Mouse (Mus musculus): ENCODE measurements at regions not wholly inside any gene's neighbourhood (a gene's known extent, or its start where the extent isn't known, plus 50 kb on each side); places are given as distances from the start of the nearest gene placed in this dataset.

DNA sequence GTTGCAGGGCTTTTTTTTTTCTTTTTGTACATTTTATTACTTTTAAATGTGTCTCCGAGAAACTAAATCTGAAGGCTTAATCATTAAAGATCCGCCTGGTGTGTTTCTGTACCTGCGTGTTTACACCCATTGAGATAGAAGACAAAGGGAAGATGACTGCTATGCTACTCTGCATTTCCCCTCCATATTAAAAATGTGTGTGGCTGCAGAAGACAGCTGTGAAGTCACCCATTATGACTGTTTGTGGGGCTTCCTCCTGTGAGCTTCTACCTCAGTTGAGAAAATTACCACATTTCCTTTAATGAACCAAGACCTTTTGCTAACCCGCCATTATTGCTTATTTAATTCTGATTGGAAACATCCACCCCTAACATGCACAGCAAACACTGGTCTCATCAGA is 602.9 kb upstream of the Tle4 start:
- Histone ChIP-seq H3K36me3 (ENCODE audit: insufficient read depth, low read length) (no peaks in the 10 kb centered on the region), H3K4me3 (ENCODE audit: low read depth, low read length) (no peak overlapping the region), H3K4me2 (ENCODE audit: low read depth, low read length, poor library complexity, severe bottlenecking) (no peak overlapping the region), H3K4me1 (ENCODE audit: insufficient read depth, low read length) (no peaks in the 10 kb centered on the region; the same call in 1 of the 2 replicates), H3K27ac (ENCODE audit: low read depth, low read length) (no peak overlapping the region), H3K9me3 (ENCODE audit: low read length) (no peaks in the 10 kb centered on the region), H3K27me3 (ENCODE audit: insufficient read depth, low read length) (no peaks in the 10 kb centered on the region), H3K9ac (replicated peaks; ENCODE audit: low read length, poor library complexity, severe bottlenecking) (no peak overlapping the region)
- ATAC-seq (ENCODE audit: low FRiP score) (no peak), DNase-seq (ENCODE audit: low spot score) (no peak)
- 66% methylated on average over 4 of the region's 4 CpGs for WGBS
- no peak for TF ChIP-seq CTCF (IDR thresholded peaks at IDR 0.05)

DNA sequence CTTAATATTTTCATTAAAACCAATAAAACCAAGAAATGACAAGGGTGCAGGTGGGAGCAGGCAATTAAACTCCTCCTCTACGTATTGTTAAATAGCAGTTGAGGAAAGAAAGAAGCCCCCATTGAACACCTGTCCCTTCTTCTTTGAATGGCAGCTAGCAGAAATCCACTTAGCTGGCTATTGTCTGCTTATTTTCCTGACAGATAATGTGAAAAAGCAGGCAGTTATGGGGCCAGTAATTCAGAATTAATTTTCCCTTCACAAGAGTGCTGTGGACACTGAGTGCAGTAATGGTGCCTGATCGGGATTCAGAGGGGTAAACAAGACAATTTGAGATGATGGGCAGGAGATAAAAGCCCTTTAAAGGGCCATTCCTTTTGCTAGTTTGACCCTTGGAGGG is 602.5 kb upstream of the Tle4 start:
- Histone ChIP-seq H3K9me3 (ENCODE audit: low read length) (no peaks in the 10 kb centered on the region), H3K4me1 (ENCODE audit: insufficient read depth, low read length) (no peaks in the 10 kb centered on the region; the same call in 1 of the 2 replicates), H3K4me3 (ENCODE audit: low read depth, low read length) (no peak overlapping the region), H3K27ac (ENCODE audit: low read depth, low read length) (no peak overlapping the region), H3K9ac (replicated peaks; ENCODE audit: low read length, poor library complexity, severe bottlenecking) (no peak overlapping the region), H3K4me2 (ENCODE audit: low read depth, low read length, poor library complexity, severe bottlenecking) (no peak overlapping the region), H3K36me3 (ENCODE audit: insufficient read depth, low read length) (no peaks in the 10 kb centered on the region), H3K27me3 (ENCODE audit: insufficient read depth, low read length) (no peaks in the 10 kb centered on the region)
- ATAC-seq (ENCODE audit: low FRiP score) (no peak), DNase-seq (ENCODE audit: low spot score) (no peak)
- no peak for TF ChIP-seq CTCF (IDR thresholded peaks at IDR 0.05)
- WGBS: 34% methylated on average over 2 of the region's 2 CpGs

DNA sequence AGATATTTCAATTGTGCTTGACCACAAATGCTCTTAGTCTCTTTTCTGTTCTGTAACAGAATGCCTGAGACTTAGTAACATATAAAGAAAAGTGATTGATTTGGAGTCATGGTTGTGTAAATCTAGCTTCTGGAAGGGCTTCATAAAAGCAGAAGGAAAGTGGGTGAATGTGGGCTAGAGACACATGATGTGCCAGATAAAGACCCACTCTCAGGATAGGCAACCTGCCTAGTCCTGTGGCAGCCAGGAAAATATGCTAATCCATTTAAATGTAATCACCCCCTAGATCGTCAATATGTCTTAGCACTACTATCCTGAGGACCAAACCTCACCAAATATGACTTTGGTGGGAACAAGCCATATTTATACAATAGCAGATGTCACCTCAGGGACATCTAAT is 601.8 kb upstream of the Tle4 start:
- no peaks in the 10 kb centered on the region; the same call in 1 of the 2 replicates for H3K4me1 ChIP-seq (ENCODE audit: insufficient read depth, low read length)
- H3K36me3 ChIP-seq (ENCODE audit: insufficient read depth, low read length): no peaks in the 10 kb centered on the region
- H3K27ac ChIP-seq (ENCODE audit: low read depth, low read length): no peak overlapping the region
- no peak for TF ChIP-seq CTCF (IDR thresholded peaks at IDR 0.05)
- no peak overlapping the region for H3K4me2 ChIP-seq (ENCODE audit: low read depth, low read length, poor library complexity, severe bottlenecking)
- no peak overlapping the region for H3K9ac ChIP-seq (replicated peaks; ENCODE audit: low read length, poor library complexity, severe bottlenecking)
- H3K4me3 ChIP-seq (ENCODE audit: low read depth, low read length): no peak overlapping the region
- ATAC-seq (ENCODE audit: low FRiP score): no peak
- DNase-seq (ENCODE audit: low spot score): no peak
- H3K9me3 ChIP-seq (ENCODE audit: low read length): no peaks in the 10 kb centered on the region
- 55% methylated on average over 1 of the region's 1 CpGs for WGBS
- no peaks in the 10 kb centered on the region for H3K27me3 ChIP-seq (ENCODE audit: insufficient read depth, low read length)

DNA sequence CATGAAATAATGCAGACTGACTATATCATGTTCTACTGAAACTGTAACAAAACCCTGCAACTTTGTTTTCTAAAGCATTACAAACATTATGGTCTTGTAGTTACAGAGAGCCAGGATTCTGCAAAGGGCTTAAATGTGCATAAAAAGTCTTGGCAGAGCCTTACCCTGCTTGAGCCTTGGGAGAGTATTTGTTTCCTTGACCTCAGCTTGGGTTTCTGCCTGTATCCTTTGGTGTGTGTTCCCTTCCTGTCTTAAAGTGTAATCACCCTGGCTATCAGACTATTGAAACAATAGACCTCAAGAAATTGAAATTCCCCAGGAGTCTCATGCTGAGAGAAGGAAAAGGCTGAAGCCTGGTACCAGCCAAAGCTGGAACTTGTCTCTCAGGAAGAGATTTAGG is 577.4 kb upstream of the Tle4 start:
- Histone ChIP-seq H3K36me3 (ENCODE audit: insufficient read depth, low read length) (no peaks in the 10 kb centered on the region), H3K9me3 (ENCODE audit: low read length) (peaks cover 3% of the 10 kb centered on the region; the same call in 1 of the 2 replicates), H3K27ac (ENCODE audit: low read depth, low read length) (no peak overlapping the region), H3K9ac (replicated peaks; ENCODE audit: low read length, poor library complexity, severe bottlenecking) (no peak overlapping the region), H3K27me3 (ENCODE audit: insufficient read depth, low read length) (no peaks in the 10 kb centered on the region), H3K4me1 (ENCODE audit: insufficient read depth, low read length) (no peaks in the 10 kb centered on the region), H3K4me3 (ENCODE audit: low read depth, low read length) (no peak overlapping the region), H3K4me2 (ENCODE audit: low read depth, low read length, poor library complexity, severe bottlenecking) (no peak overlapping the region)
- ATAC-seq (ENCODE audit: low FRiP score) (no peak), DNase-seq (ENCODE audit: low spot score) (no peak)
- TF ChIP-seq CTCF (IDR thresholded peaks at IDR 0.05): no peak

DNA sequence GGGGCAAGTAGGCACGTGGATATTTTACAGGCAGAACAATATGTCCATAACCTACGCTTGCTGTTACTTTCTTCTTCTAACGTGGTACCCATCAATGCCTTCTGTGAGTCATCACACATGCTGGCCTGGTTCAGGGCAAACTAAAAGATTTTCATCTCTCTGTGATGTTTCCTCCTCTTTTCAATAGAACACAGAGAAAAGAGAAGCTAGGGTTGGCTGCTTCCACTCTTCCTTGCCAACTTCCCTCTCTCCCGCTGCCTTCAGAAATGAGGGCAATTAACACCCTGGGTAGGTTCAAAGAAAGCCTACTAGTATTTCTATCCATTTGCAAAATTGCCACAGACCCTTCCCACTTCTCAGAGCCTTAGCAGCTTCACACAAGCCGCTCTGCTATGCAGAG is 575.5 kb upstream of the Tle4 start:
- no peak for DNase-seq (ENCODE audit: low spot score)
- 39% methylated on average over 5 of the region's 5 CpGs for whole genome bisulfite sequencing
- TF ChIP-seq CTCF (IDR thresholded peaks at IDR 0.05): no peak

DNA sequence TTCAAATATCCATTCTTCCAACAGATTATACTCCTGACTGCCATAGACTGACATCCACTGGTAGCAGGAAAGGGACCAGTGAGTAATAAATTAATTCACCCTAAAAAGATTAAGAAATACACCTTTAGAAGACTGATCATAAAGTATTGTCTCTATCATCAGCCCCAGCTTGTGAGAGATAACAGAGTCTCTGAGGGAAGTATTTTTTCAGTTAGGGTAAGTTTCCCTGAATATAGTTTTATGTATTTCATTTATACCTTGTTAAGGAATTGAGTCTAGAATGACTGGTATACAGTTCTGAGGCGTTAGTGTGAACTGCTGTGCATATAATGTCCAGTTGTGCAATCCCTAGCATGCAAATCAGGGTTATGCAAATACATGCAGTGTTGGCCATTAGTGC is 569.3 kb upstream of the Tle4 start:
- ATAC-seq (ENCODE audit: low FRiP score) (no peak), DNase-seq (ENCODE audit: low spot score) (no peak)
- TF ChIP-seq CTCF (IDR thresholded peaks at IDR 0.05): no peak
- Histone ChIP-seq H3K36me3 (ENCODE audit: insufficient read depth, low read length) (no peaks in the 10 kb centered on the region), H3K4me1 (ENCODE audit: insufficient read depth, low read length) (no peaks in the 10 kb centered on the region), H3K9me3 (ENCODE audit: low read length) (peaks cover 3% of the 10 kb centered on the region; the same call in 1 of the 2 replicates), H3K9ac (replicated peaks; ENCODE audit: low read length, poor library complexity, severe bottlenecking) (no peak overlapping the region), H3K27ac (ENCODE audit: low read depth, low read length) (no peak overlapping the region), H3K4me2 (ENCODE audit: low read depth, low read length, poor library complexity, severe bottlenecking) (no peak overlapping the region), H3K27me3 (ENCODE audit: insufficient read depth, low read length) (no peaks in the 10 kb centered on the region), H3K4me3 (ENCODE audit: low read depth, low read length) (no peak overlapping the region)
- 57% methylated on average over 1 of the region's 1 CpGs for WGBS

More for the DNA sequence above, 575.5 kb upstream of the Tle4 start:
- Histone ChIP-seq H3K27me3 (ENCODE audit: insufficient read depth, low read length) (no peaks in the 10 kb centered on the region), H3K4me1 (ENCODE audit: insufficient read depth, low read length) (no peaks in the 10 kb centered on the region), H3K9ac (replicated peaks; ENCODE audit: low read length, poor library complexity, severe bottlenecking) (no peak overlapping the region), H3K36me3 (ENCODE audit: insufficient read depth, low read length) (no peaks in the 10 kb centered on the region), H3K4me3 (ENCODE audit: low read depth, low read length) (no peak overlapping the region), H3K4me2 (ENCODE audit: low read depth, low read length, poor library complexity, severe bottlenecking) (no peak overlapping the region), H3K9me3 (ENCODE audit: low read length) (peaks cover 3% of the 10 kb centered on the region; the same call in 1 of the 2 replicates), H3K27ac (ENCODE audit: low read depth, low read length) (no peak overlapping the region)
- ATAC-seq (ENCODE audit: low FRiP score): no peak
